Mouse (Mus musculus) inflammation-experienced regulatory T-cells, adult 16 weeks (primary cell): Measurements from ENCODE around the gene Rdh16f2. TPM values are rescaled to one million over a fixed set of nuclear protein-coding genes. Genes with fewer than 3 reads are reported as not detected.

Experiments used
- polyA plus RNA-seq: library from polyadenylated mRNA; unstranded; fragments of 100-300 nt; shearing (Covaris generic); gene quantifications from one replicate; pipeline ENCODE4 v1.2.1, GENCODE M21; 2017

The Rdh16f2 gene
- polyA plus RNA-seq = not detected

GRCm38 (mm10) chr10:127866232-127866631 is at the start of gene Rdh16f2:
Gene Rdh16f2 (plus strand): TSS chr10:127866474.

GRCm38 (mm10) chr10:127849628-127850027 is 16.6 kb upstream of the Rdh16f2 start, which contains the start of gene Rdh19:
Gene Rdh19 (plus strand): TSS chr10:127849928.

GRCm38 (mm10) chr10:127888605-127889004 is 22.3 kb downstream of the Rdh16f2 start, which contains the start of gene Rdh7:
Gene Rdh7 (minus strand): TSS chr10:127888817.

GRCm38 (mm10) chr10:127898218-127898617 is 31.9 kb downstream of the Rdh16f2 start, which contains the start of gene Sdr9c7:
Gene Sdr9c7 (plus strand): TSS chr10:127898518.

Other genes starting within 250 kb of the Rdh16f2 start
- gene Lrp1, start 245.3 kb upstream of the Rdh16f2 start, polyA plus RNA-seq = 1.8 TPM
- 321 TPM for gene Stat6, start 223.5 kb upstream of the Rdh16f2 start, polyA plus RNA-seq
- gene Nemp1, start 199.6 kb upstream of the Rdh16f2 start, polyA plus RNA-seq = 14.2 TPM
- 76.3 TPM for gene Nab2, start 197.9 kb upstream of the Rdh16f2 start, polyA plus RNA-seq
- gene Myo1a, start 161.3 kb upstream of the Rdh16f2 start, polyA plus RNA-seq = 0.11 TPM
- gene Tac2, start 142.0 kb upstream of the Rdh16f2 start, polyA plus RNA-seq = not detected
- 0.44 TPM for gene Zbtb39, start 126.9 kb upstream of the Rdh16f2 start, polyA plus RNA-seq
- 0.07 TPM for gene Gpr182, start 114.7 kb upstream of the Rdh16f2 start, polyA plus RNA-seq
- gene Rdh1, start 106.8 kb upstream of the Rdh16f2 start, polyA plus RNA-seq = not detected
- gene Rdh16f1, start 106.7 kb upstream of the Rdh16f2 start, polyA plus RNA-seq = 0.68 TPM
- not detected for gene Rdh9, start 90.1 kb upstream of the Rdh16f2 start, polyA plus RNA-seq
- 0.11 TPM for gene Rdh16, start 65.3 kb upstream of the Rdh16f2 start, polyA plus RNA-seq
- gene Rdh19, start 16.5 kb upstream of the Rdh16f2 start, polyA plus RNA-seq = not detected
- gene Rdh7, start 22.3 kb downstream of the Rdh16f2 start, polyA plus RNA-seq = not detected
- gene Sdr9c7, start 32.0 kb downstream of the Rdh16f2 start, polyA plus RNA-seq = not detected
- not detected for gene Hsd17b6, start 141.1 kb downstream of the Rdh16f2 start, polyA plus RNA-seq
- 20.1 TPM for gene Prim1, start 148.7 kb downstream of the Rdh16f2 start, polyA plus RNA-seq
- 504 TPM for gene Naca, start 169.1 kb downstream of the Rdh16f2 start, polyA plus RNA-seq
- 96.7 TPM for gene Ptges3, start 192.5 kb downstream of the Rdh16f2 start, polyA plus RNA-seq
- 1,266 TPM for gene Atp5b, start 216.8 kb downstream of the Rdh16f2 start, polyA plus RNA-seq
- 88.0 TPM for gene Baz2a, start 225.1 kb downstream of the Rdh16f2 start, polyA plus RNA-seq